Mouse (Mus musculus): ENCODE results near the gene Robo3. TPM values are rescaled to one million over a fixed set of nuclear protein-coding genes. Genes with fewer than 3 reads are reported as not detected.
A peak's percentile ranks its signal among the peaks of the same experiment; 100 is the strongest.

Gene Robo3
- 3.8 and 4.1 TPM in 2 replicates for total RNA-seq (2017)

- ATAC-seq (replicated peaks; ENCODE audit: low read depth, poor library complexity, severe bottlenecking) = no peak
Observed at GRCm38 (mm10) chr9:37432720-37433421, at the start of gene Robo3. Gene Robo3, minus strand, starts transcription at chr9:37433246.

- peak; percentile 60 for ATAC-seq (replicated peaks; ENCODE audit: low read depth, poor library complexity, severe bottlenecking)
Observed at GRCm38 (mm10) chr9:37474923-37475322, 41.9 kb upstream of the Robo3 start.

GRCm38 (mm10) chr9:37473611-37474125 lies 40.6 kb upstream of the Robo3 start:
- ATAC-seq (replicated peaks; ENCODE audit: low read depth, poor library complexity, severe bottlenecking) = no peak

GRCm38 (mm10) chr9:37462764-37463163 lies 29.7 kb upstream of the Robo3 start:
- ATAC-seq (replicated peaks; ENCODE audit: low read depth, poor library complexity, severe bottlenecking) = peak; percentile 75

GRCm38 (mm10) chr9:37461571-37461970 lies 28.5 kb upstream of the Robo3 start:
- no peak for ATAC-seq (replicated peaks; ENCODE audit: low read depth, poor library complexity, severe bottlenecking)

GRCm38 (mm10) chr9:37460961-37461340 lies 27.9 kb upstream of the Robo3 start:
- ATAC-seq (replicated peaks; ENCODE audit: low read depth, poor library complexity, severe bottlenecking) = no peak

- ATAC-seq (replicated peaks; ENCODE audit: low read depth, poor library complexity, severe bottlenecking) = peak; percentile 40
Observed at GRCm38 (mm10) chr9:37460043-37460960, 27.3 kb upstream of the Robo3 start.

- ATAC-seq (replicated peaks; ENCODE audit: low read depth, poor library complexity, severe bottlenecking) = no peak
Observed at GRCm38 (mm10) chr9:37459665-37460042, 26.6 kb upstream of the Robo3 start.

GRCm38 (mm10) chr9:37457151-37457550 lies 24.1 kb upstream of the Robo3 start:
- no peak for ATAC-seq (replicated peaks; ENCODE audit: low read depth, poor library complexity, severe bottlenecking)

GRCm38 (mm10) chr9:37456481-37456910 lies 23.4 kb upstream of the Robo3 start:
- ATAC-seq (replicated peaks; ENCODE audit: low read depth, poor library complexity, severe bottlenecking) = peak; percentile 66

GRCm38 (mm10) chr9:37455868-37456267 lies 22.8 kb upstream of the Robo3 start:
- no peak for ATAC-seq (replicated peaks; ENCODE audit: low read depth, poor library complexity, severe bottlenecking)

GRCm38 (mm10) chr9:37454991-37455390 lies 21.9 kb upstream of the Robo3 start:
- no peak for ATAC-seq (replicated peaks; ENCODE audit: low read depth, poor library complexity, severe bottlenecking)

GRCm38 (mm10) chr9:37454011-37454492 lies 21.0 kb upstream of the Robo3 start:
- ATAC-seq (replicated peaks; ENCODE audit: low read depth, poor library complexity, severe bottlenecking) = no peak

- ATAC-seq (replicated peaks; ENCODE audit: low read depth, poor library complexity, severe bottlenecking) = no peak
Observed at GRCm38 (mm10) chr9:37453328-37453727, 20.3 kb upstream of the Robo3 start.

- ATAC-seq (replicated peaks; ENCODE audit: low read depth, poor library complexity, severe bottlenecking) = no peak
Observed at GRCm38 (mm10) chr9:37452401-37452800, 19.4 kb upstream of the Robo3 start.

GRCm38 (mm10) chr9:37437772-37438735 lies 5.0 kb upstream of the Robo3 start:
- ATAC-seq (replicated peaks; ENCODE audit: low read depth, poor library complexity, severe bottlenecking) = no peak

- no peak for ATAC-seq (replicated peaks; ENCODE audit: low read depth, poor library complexity, severe bottlenecking)
Observed at GRCm38 (mm10) chr9:37435616-37436015, 2.6 kb upstream of the Robo3 start.

GRCm38 (mm10) chr9:37434932-37435331 lies 1.9 kb upstream of the Robo3 start:
- no peak for ATAC-seq (replicated peaks; ENCODE audit: low read depth, poor library complexity, severe bottlenecking)

GRCm38 (mm10) chr9:37433823-37434560 lies 946 bp upstream of the Robo3 start:
- ATAC-seq (replicated peaks; ENCODE audit: low read depth, poor library complexity, severe bottlenecking) = peak; percentile 71
